Comparison of ENCODE assay signal across 18 mouse cellular contexts in the genomic region with DNA sequence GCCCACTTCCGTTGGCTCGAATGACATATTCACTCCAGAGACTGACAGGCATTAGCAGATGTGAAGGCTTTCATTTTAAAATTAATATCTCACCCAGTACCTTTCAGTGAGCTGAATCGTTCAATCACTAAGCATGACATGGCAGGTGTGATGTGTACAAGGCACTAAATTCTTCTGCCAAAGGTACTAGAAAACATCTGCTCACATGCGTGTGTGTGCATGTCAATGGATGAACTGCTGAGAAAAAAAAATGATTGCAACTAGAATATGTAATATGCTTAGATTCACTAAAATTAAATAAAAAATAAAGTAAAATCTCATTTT.
DNase-seq lines count a peak whose midpoint lies in the region; ATAC-seq lines count a peak whose summit lies in the region.
"Had no signal": no experiment of that assay in that cellular context is flagged by ENCODE, and none has a peak within 500 bp of the region (broad histone marks: within the 10 kb centered on the region; RNA-seq: fewer than 3 reads in every experiment).

No protein-coding gene starts in this region.

- no peak overlapping the region for H3K27ac ChIP-seq in forebrain, embryonic 11.5 days (ENCODE audit: low read depth, low read length)
- no peak overlapping the region for H3K27ac ChIP-seq in forebrain, embryonic 10.5 days
- H3K27ac ChIP-seq in forebrain, embryonic 16.5 days (ENCODE audit: low read length), result no peak overlapping the region; the same call in 1 of the 2 replicates
- no peak overlapping the region for H3K27ac ChIP-seq in forebrain, embryonic 13.5 days
- H3K27ac ChIP-seq: embryonic facial prominence, embryonic 12.5 days; embryonic facial prominence, embryonic 15.5 days; forebrain, embryonic 12.5 days had no signal

- H3K4me2 ChIP-seq in forebrain, embryonic 11.5 days (ENCODE audit: low read depth, low read length, severe bottlenecking), result no peak overlapping the region
- H3K4me2 ChIP-seq in forebrain, embryonic 16.5 days (ENCODE audit: low read length), result no peak overlapping the region
- H3K4me2 ChIP-seq in forebrain, embryonic 13.5 days, result no peak overlapping the region
- H3K4me2 ChIP-seq: embryonic facial prominence, embryonic 12.5 days; embryonic facial prominence, embryonic 15.5 days; forebrain, embryonic 12.5 days had no signal

- H3K27me3 ChIP-seq in forebrain, embryonic 11.5 days (ENCODE audit: control insufficient read depth, insufficient read depth, low read length), result no peaks in the 10 kb centered on the region
- no peaks in the 10 kb centered on the region for H3K27me3 ChIP-seq in forebrain, embryonic 10.5 days (ENCODE audit: poor library complexity, severe bottlenecking)
- no peaks in the 10 kb centered on the region for H3K27me3 ChIP-seq in forebrain, embryonic 16.5 days (replicated peaks; ENCODE audit: control insufficient read depth, insufficient read depth, low read length)
- no peaks in the 10 kb centered on the region for H3K27me3 ChIP-seq in forebrain, embryonic 13.5 days
- H3K27me3 ChIP-seq: embryonic facial prominence, embryonic 12.5 days; embryonic facial prominence, embryonic 15.5 days; forebrain, embryonic 12.5 days had no signal

- no peak for DNase-seq in forebrain, embryonic 11.5 days (ENCODE audit: low spot score)
- DNase-seq in forebrain, embryonic 10.5 days (ENCODE audit: extremely low spot score, low spot score), result no peak
- DNase-seq: adrenal gland, adult 2 months; adrenal gland, postnatal 10 days; adrenal gland, postnatal 25 days; cerebellum, adult 11 months; cerebellum, adult 18-20 months; cerebellum, adult 8-10 months; cerebellum, adult 9-11 months; cerebellum, postnatal 14 days; cerebellum, postnatal 36 days; embryo, embryonic 11 days had no signal

- H3K36me3 ChIP-seq in forebrain, embryonic 11.5 days (ENCODE audit: control insufficient read depth, insufficient read depth, low read length), result no peaks in the 10 kb centered on the region
- no peaks in the 10 kb centered on the region for H3K36me3 ChIP-seq in forebrain, embryonic 10.5 days (replicated peaks)
- no peaks in the 10 kb centered on the region for H3K36me3 ChIP-seq in forebrain, embryonic 16.5 days (ENCODE audit: control insufficient read depth, insufficient read depth)
- no peaks in the 10 kb centered on the region for H3K36me3 ChIP-seq in forebrain, embryonic 13.5 days (ENCODE audit: poor library complexity, severe bottlenecking)
- H3K36me3 ChIP-seq: embryonic facial prominence, embryonic 12.5 days; embryonic facial prominence, embryonic 15.5 days; forebrain, embryonic 12.5 days had no signal

- 71% methylated on average over 4 of the region's 4 CpGs for WGBS in forebrain, embryonic 11.5 days
- WGBS in forebrain, embryonic 10.5 days, result 84% methylated on average over 4 of the region's 4 CpGs
- 35% methylated on average over 4 of the region's 4 CpGs for WGBS in forebrain, embryonic 16.5 days
- 48% methylated on average over 4 of the region's 4 CpGs for WGBS in forebrain, embryonic 13.5 days

- peak; percentile 55; the same call in 1 of the 2 replicates for ATAC-seq in forebrain, embryonic 11.5 days (replicated peaks; ENCODE audit: low FRiP score)
- peak; percentile 14 for ATAC-seq in forebrain, embryonic 16.5 days
- ATAC-seq in forebrain, embryonic 13.5 days, result no peak

- no peak overlapping the region for H3K4me3 ChIP-seq in forebrain, embryonic 11.5 days (ENCODE audit: low read depth, low read length)
- no peak overlapping the region for H3K4me3 ChIP-seq in forebrain, embryonic 10.5 days
- H3K4me3 ChIP-seq in forebrain, embryonic 16.5 days (replicated peaks; ENCODE audit: low read length), result no peak overlapping the region
- no peak overlapping the region for H3K4me3 ChIP-seq in forebrain, embryonic 13.5 days
- H3K4me3 ChIP-seq: embryonic facial prominence, embryonic 12.5 days; embryonic facial prominence, embryonic 15.5 days; erythroblast, embryonic 14.5 days; forebrain, embryonic 12.5 days had no signal

- H3K4me1 ChIP-seq in forebrain, embryonic 11.5 days (replicated peaks; ENCODE audit: control insufficient read depth, insufficient read depth, low read length), result no peaks in the 10 kb centered on the region
- no peaks in the 10 kb centered on the region for H3K4me1 ChIP-seq in forebrain, embryonic 10.5 days
- no peaks in the 10 kb centered on the region for H3K4me1 ChIP-seq in forebrain, embryonic 16.5 days (replicated peaks; ENCODE audit: control insufficient read depth, insufficient read depth, low read length)
- H3K4me1 ChIP-seq in forebrain, embryonic 13.5 days, result 0 out of 2 replicates have a peak, but pooled peaks cover 3% of the 10 kb centered on the region
- H3K4me1 ChIP-seq: embryonic facial prominence, embryonic 12.5 days; embryonic facial prominence, embryonic 15.5 days; forebrain, embryonic 12.5 days had no signal

- no peaks in the 10 kb centered on the region for H3K9me3 ChIP-seq in forebrain, embryonic 11.5 days (ENCODE audit: control insufficient read depth, low read length)
- H3K9me3 ChIP-seq in forebrain, embryonic 10.5 days, result no peaks in the 10 kb centered on the region
- H3K9me3 ChIP-seq in forebrain, embryonic 16.5 days (ENCODE audit: control insufficient read depth, low read length), result no peaks in the 10 kb centered on the region
- H3K9me3 ChIP-seq in forebrain, embryonic 13.5 days (replicated peaks), result no peaks in the 10 kb centered on the region
- H3K9me3 ChIP-seq: embryonic facial prominence, embryonic 12.5 days; embryonic facial prominence, embryonic 15.5 days; forebrain, embryonic 12.5 days had no signal

- H3K9ac ChIP-seq in forebrain, embryonic 11.5 days (ENCODE audit: low read length), result no peak overlapping the region
- no peak overlapping the region for H3K9ac ChIP-seq in forebrain, embryonic 16.5 days (replicated peaks; ENCODE audit: low read depth, low read length)
- H3K9ac ChIP-seq in forebrain, embryonic 13.5 days, result no peak overlapping the region
- H3K9ac ChIP-seq: embryonic facial prominence, embryonic 12.5 days; embryonic facial prominence, embryonic 15.5 days; forebrain, embryonic 12.5 days had no signal
